Mouse (Mus musculus) liver, embryonic 11.5 days (tissue): Measurements from ENCODE around the gene Arhgap9. TPM values are rescaled to one million over a fixed set of nuclear protein-coding genes. Genes with fewer than 3 reads are reported as not detected.
A peak's percentile ranks its signal among the peaks of the same experiment; 100 is the strongest.
"Not testable (repeated sequence)": the region's sequence is repeated elsewhere in the genome, so short reads cannot be mapped to it uniquely, and the experiment has no call there.

Experiments
- ATAC-seq: fragments of 200-750 bp; cut with Nextera tagmentation; replicated peaks from 2 replicates; pipeline ENCODE4 v1.8.0; 2017; ENCODE audit warnings: moderate number of reproducible peaks, mild to moderate bottlenecking, moderate TSS enrichment, moderate library complexity; ENCODE audit not compliant: low FRiP score
- DNase-seq: peaks from one replicate; pipeline ENCODE4 v3.0.0-alpha.2; 2017; ENCODE audit warnings: low spot score
- H3K27ac ChIP-seq: fragments of 300-500 bp; sonication (generic); 2 replicates; pipeline ENCODE4 v1.5.1; 2014; ENCODE audit warnings: mild to moderate bottlenecking, low read depth, low read length, control low read depth
- H3K27me3 ChIP-seq: fragments of 300-500 bp; sonication (generic); replicated peaks from 2 replicates; pipeline ENCODE4 v1.6.1; 2014; ENCODE audit warnings: low read length, mixed read lengths; ENCODE audit not compliant: control insufficient read depth, insufficient read depth
- H3K36me3 ChIP-seq: fragments of 300-500 bp; sonication (generic); 2 replicates; pipeline ENCODE4 v1.6.1; 2014; ENCODE audit warnings: mild to moderate bottlenecking, low read length, moderate library complexity, mixed read lengths; ENCODE audit not compliant: control insufficient read depth, insufficient read depth
- H3K4me1 ChIP-seq: fragments of 300-500 bp; sonication (generic); replicated peaks from 2 replicates; pipeline ENCODE4 v1.6.1; 2014; ENCODE audit warnings: low read length, mixed read lengths; ENCODE audit not compliant: control insufficient read depth, insufficient read depth
- H3K4me2 ChIP-seq: fragments of 300-500 bp; sonication (generic); 2 replicates; pipeline ENCODE4 v1.6.1; 2014; ENCODE audit warnings: mild to moderate bottlenecking, control low read depth, moderate library complexity
- H3K4me3 ChIP-seq: fragments of 300-500 bp; sonication (generic); 2 replicates; pipeline ENCODE4 v1.5.1; 2014; ENCODE audit warnings: low read depth, low read length, control low read depth
- H3K9ac ChIP-seq: fragments of 300-500 bp; sonication (generic); 2 replicates; pipeline ENCODE4 v1.6.1; 2014; ENCODE audit warnings: low read depth, low read length, control low read depth
- H3K9me3 ChIP-seq: fragments of 300-500 bp; sonication (generic); 2 replicates; pipeline ENCODE4 v1.6.1; 2016; ENCODE audit warnings: low read length, inconsistent platforms, mixed read lengths; ENCODE audit not compliant: control insufficient read depth
- WGBS: fragments of 180-500 bp; shearing (Covaris S2); extraction: QIAGEN DNeasy Blood & Tissue Kit; methylation state at CpG from one replicate; pipeline ENCODE4 v1.1.7; 2014; 5-methylcytosine and 5-hydroxymethylcytosine counted together
- polyA plus RNA-seq: library from polyadenylated mRNA; unstranded; fragments of >200 nt; fragmentation: Nextera tagmentation; extraction: Ambion mirVana; gene quantifications from 2 replicates; pipeline ENCODE4 v1.2.1, GENCODE M21; 2014

Arhgap9 gene
- polyA plus RNA-seq, 1 experiment from 2014 or later: 22.0 TPM

DNA sequence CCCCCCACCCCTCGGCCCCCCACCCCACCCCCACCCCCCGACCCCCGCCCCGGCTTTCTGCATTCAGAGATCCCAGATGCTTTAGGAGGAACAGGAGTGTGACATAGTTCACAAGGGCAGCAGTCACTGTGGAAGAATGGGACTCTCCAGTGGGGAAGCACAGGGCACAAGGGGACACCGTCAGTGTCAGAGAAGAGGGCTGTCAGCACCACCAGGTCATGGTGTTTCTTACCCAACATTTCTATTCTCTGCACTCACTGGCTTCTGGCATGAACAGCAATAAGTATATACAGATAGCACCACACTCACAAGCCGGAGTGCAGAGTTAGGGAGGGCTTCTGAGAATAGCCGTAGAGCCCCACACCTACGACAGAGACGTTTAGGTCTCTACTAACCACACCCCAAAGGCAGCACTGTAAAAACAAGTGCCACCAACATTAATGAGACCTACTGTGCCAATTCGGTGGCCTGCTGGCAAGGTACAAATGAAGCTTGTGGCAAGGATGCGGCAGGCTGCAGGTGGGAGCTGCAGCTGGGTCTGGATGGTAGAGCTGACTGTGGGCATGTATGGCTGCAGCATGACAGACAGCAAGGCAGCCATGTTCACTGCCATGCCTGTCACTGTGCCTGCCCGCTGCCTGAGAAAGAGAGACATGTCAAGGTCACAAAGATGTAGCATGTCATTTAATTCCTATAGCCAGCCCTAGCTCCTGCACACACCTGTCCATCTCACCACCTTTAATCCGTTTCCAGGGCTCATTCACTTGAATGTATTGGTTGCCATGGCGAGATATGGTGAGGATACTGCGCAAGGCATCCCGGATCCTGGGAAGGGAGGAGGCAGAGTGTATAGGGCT lies 24.5 kb upstream of the Arhgap9 start:
- 88% methylated on average over 16 of the region's 16 CpGs for WGBS
- ATAC-seq: no peak
- H3K27ac ChIP-seq: no peak overlapping the region

DNA sequence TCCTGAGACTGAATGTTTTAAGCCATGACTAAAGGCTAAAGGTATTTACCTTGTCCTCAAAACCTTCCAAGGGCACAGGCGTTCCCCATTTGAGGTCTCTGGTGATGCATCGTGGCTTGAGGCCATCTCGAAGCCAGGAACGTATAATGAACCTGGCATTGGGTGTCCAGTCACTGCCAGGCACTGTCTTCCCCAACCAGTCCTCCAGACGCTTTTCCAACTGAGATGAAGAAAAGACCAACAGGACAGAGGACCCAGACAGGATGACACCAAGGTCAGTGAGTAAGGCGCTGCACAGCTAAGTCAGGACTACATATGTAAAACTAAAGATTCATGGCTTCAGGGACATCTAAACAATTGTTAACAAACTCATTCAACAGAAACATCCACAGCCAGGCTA lies 21.4 kb upstream of the Arhgap9 start:
- peaks cover 80% of the 10 kb centered on the region for H3K36me3 ChIP-seq
- no peaks in the 10 kb centered on the region for H3K27me3 ChIP-seq
- H3K9me3 ChIP-seq: no peaks in the 10 kb centered on the region
- ATAC-seq (no peak), DNase-seq (no peak)
- WGBS: 93% methylated on average over 6 of the region's 6 CpGs
- H3K9ac ChIP-seq: no peak overlapping the region
- H3K27ac ChIP-seq: no peak overlapping the region
- no peak overlapping the region for H3K4me3 ChIP-seq
- H3K4me2 ChIP-seq: no peak overlapping the region
- H3K4me1 ChIP-seq: no peaks in the 10 kb centered on the region

More for the DNA sequence above, 24.5 kb upstream of the Arhgap9 start:
- Histone ChIP-seq H3K36me3 (peaks cover 71% of the 10 kb centered on the region), H3K4me2 (no peak overlapping the region), H3K9ac (no peak overlapping the region), H3K4me3 (no peak overlapping the region), H3K9me3 (no peaks in the 10 kb centered on the region), H3K4me1 (peaks cover 12% of the 10 kb centered on the region), H3K27me3 (no peaks in the 10 kb centered on the region)
- DNase-seq: no peak

DNA sequence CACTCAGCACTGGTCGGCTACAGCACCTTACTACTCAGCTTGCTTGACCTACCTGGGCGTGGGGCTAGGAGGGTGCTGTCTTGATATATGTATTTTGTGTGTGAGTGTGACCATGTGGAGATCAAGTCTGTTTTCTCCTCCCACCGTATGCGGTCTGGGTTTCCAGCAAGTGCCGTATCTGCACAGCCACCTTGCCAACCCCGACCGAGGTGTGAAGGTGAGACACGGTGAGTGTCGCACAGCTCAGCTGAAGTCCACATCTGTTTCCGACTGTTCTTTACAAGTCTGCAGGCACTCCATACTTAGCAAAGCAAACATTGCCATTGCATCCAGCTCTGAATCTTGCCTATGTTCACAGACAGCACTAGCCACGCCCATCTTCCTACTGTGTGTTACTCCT lies 18.6 kb upstream of the Arhgap9 start:
- WGBS: 89% methylated on average over 11 of the region's 11 CpGs

DNA sequence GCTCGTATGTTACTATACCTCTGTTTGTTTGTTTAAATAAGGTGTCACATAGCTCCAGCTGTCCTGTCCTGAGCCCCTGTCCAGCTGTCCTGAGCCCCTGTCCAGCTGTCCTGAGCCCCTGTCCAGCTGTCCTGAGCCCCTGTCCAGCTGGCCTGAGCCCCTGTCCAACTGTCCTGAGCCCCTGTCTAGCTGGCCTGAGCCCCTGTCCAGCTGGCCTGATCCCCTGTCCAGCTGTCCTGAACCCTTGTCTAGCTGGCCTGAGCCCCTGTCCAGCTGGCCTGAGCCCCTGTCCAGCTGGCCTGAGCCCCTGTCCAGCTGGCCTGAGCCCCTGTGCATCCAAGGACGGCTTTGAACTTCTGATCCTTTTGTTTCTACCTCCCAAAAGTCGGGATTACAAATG lies 12.6 kb upstream of the Arhgap9 start:
- not testable (repeated sequence) for H3K4me2 ChIP-seq, ATAC-seq, H3K9me3 ChIP-seq, H3K27ac ChIP-seq, H3K4me3 ChIP-seq, DNase-seq, H3K27me3 ChIP-seq, H3K9ac ChIP-seq
- H3K4me1 ChIP-seq: peaks cover 14% of the 10 kb centered on the region
- peaks cover 50% of the 10 kb centered on the region for H3K36me3 ChIP-seq
- WGBS: 86% methylated on average over 3 of the region's 3 CpGs

More for the DNA sequence above, 18.6 kb upstream of the Arhgap9 start:
- H3K9me3 ChIP-seq: no peaks in the 10 kb centered on the region
- H3K27me3 ChIP-seq: no peaks in the 10 kb centered on the region
- ATAC-seq (no peak), DNase-seq (no peak)
- no peak overlapping the region for H3K4me2 ChIP-seq
- no peak overlapping the region for H3K4me3 ChIP-seq
- H3K4me1 ChIP-seq: no peaks in the 10 kb centered on the region
- no peak overlapping the region for H3K9ac ChIP-seq
- H3K36me3 ChIP-seq: peaks cover 80% of the 10 kb centered on the region
- H3K27ac ChIP-seq: no peak overlapping the region

DNA sequence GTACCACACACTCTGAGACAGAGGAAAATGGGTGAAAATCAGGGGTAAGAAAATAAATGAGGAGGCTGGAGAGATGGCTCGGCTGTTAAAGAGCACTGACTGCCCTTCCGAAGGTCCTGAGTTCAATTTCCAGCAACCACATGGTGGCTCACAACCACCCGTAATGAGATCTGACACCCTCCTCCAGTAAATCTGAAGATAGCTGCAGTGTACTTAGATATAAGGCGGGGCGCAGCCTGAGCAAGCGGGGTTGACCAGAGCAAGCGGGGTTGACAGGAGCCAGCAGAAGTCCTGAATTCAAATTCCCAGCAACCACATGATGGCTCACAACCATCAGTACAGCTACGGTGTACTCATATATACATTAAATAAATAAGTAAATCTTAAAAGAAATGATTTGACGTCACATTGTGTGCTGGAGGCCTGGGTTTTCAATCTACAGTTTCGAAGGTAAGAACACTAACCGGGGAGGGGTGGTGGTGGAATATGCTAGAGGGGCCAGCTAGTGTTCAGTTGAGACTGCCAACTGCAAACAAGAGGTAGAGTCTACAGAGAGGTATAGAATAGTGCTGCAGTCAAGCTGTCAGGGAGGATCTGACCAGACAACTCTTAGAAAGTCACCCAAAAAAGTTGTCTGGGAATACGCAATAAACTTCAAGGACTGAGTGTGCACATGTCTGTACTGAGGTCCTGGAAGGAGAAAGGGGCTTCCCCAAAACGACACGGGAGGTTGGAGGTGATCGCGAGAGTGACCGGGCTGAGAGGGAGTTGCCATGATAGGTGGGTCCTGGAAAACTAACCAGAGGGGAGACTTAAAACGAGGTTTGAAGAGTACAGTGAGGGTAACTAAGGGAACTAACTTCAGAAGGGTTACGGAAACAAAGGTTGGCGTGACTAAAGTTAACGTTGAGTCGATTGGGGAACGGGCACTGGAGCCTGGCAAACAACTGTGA lies 11.0 kb upstream of the Arhgap9 start:
- H3K36me3 ChIP-seq: peaks cover 36% of the 10 kb centered on the region
- H3K27me3 ChIP-seq: no peaks in the 10 kb centered on the region
- H3K4me2 ChIP-seq: peak overlapping the region; percentile 85
- DNase-seq (peak; percentile 74), ATAC-seq (peak; percentile 58)
- peak overlapping the region; percentile 82 for H3K27ac ChIP-seq
- H3K4me3 ChIP-seq: peak overlapping the region; percentile 80
- no peaks in the 10 kb centered on the region for H3K9me3 ChIP-seq
- peaks cover 14% of the 10 kb centered on the region for H3K4me1 ChIP-seq
- H3K9ac ChIP-seq: peak overlapping the region; percentile 90
- WGBS: 25% methylated on average over 23 of the region's 23 CpGs

DNA sequence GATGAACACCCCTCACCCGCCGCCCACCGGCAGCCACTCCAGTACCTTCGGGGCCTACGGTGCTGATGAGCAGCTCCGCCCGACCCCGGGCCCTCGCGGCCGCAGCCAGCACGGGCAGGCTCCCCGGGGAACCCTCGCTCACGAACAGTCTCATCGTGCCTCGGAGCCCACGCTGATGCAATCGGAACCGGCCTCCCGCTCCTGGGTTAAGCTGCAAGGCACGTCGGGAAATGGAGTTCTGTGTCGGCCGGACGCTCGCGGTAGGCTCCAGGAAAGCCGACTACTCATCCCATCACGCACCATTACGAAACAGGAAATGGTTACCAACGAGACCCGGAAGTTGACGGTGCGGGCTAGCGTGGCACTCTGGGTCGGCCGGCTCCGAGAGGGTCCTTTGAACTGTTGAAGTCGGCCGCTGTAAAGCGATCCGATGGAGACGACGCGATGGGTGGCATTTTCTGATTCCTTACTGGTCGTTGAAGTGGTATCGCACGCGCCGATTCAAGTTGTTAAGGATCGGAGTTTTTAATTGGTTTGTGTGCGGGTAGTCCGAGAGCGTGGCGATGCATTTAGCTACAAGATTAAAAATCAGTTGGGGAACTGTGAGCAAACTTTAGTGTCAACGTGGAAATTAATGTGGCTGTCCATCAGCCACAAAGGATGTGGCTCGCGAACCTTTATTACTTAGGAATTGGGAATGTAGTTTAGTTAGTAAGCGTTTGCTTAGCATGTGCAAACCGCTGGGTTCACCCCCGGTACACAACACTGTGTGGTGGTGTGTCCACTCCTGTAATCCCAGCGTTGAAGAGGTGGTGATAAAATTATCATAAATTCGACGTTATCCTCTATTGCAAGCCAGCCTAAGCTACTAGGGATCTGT lies 10.0 kb upstream of the Arhgap9 start, which contains the start of gene Mars:
Mars (minus strand) TSS at position 311 of the 880 bp plus-strand sequence.
- Histone ChIP-seq H3K4me1 (peaks cover 14% of the 10 kb centered on the region), H3K9ac (peak within 1 kb of the TSS; percentile 90), H3K4me2 (peak within 1 kb of the TSS; percentile 85), H3K36me3 (peaks cover 26% of the 10 kb centered on the region), H3K9me3 (no peaks in the 10 kb centered on the region), H3K4me3 (peak within 1 kb of the TSS; percentile 80), H3K27ac (peak within 1 kb of the TSS; percentile 82), H3K27me3 (no peaks in the 10 kb centered on the region)
- DNase-seq (peak; percentile 89), ATAC-seq (peak; percentile 93)
- WGBS: under 1% methylated on average over 65 of the region's 65 CpGs

DNA sequence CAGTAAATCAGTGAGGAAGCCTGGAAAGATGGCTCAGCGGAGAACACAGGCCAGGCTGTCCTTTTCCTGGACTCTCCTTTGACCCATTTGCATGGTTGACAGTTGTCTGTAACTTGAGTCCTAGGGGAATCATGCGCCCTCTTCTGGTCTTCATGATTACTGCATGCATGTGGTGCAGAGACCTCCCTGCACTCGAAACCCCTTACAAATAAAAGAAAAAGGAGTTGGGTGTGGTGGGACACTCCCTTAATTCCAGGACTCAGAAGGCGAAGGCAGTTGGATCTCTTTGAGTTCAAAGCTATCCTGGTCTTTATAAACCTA lies 9.4 kb upstream of the Arhgap9 start:
- H3K9me3 ChIP-seq: no peaks in the 10 kb centered on the region
- peak; percentile 80 for DNase-seq
- peaks cover 18% of the 10 kb centered on the region for H3K4me1 ChIP-seq
- H3K4me2 ChIP-seq: peak overlapping the region; percentile 66
- no peaks in the 10 kb centered on the region for H3K27me3 ChIP-seq
- H3K4me3 ChIP-seq: peak overlapping the region; percentile 80
- H3K36me3 ChIP-seq: peaks cover 21% of the 10 kb centered on the region
- WGBS: 4% methylated on average over 4 of the region's 4 CpGs
- ATAC-seq: peak; percentile 66
- H3K27ac ChIP-seq: peak overlapping the region; percentile 82
- peak overlapping the region; percentile 90 for H3K9ac ChIP-seq

DNA sequence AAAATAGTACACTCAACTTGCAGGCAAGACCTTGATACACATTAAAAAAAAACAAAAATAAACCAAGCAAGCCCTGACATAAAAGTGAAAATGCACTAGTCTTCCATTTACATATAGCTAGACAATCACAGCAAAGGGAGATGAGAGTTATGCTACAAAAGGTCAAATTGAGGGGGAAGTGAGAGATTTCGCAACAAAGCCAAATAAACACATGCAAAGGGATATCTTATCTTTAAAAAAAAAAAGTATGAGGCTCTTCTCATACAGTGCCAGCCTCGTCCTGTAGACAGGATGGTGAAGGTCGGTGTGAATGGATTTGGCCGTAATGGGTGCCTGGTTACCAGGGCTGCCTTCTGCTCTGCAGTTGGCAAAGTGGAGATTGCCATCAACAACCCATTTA lies 8.9 kb upstream of the Arhgap9 start:
- H3K36me3 ChIP-seq: peaks cover 15% of the 10 kb centered on the region
- H3K27ac ChIP-seq: no peak overlapping the region
- no peak for ATAC-seq
- no peaks in the 10 kb centered on the region for H3K27me3 ChIP-seq
- no peaks in the 10 kb centered on the region for H3K9me3 ChIP-seq
- peaks cover 19% of the 10 kb centered on the region for H3K4me1 ChIP-seq
- H3K4me3 ChIP-seq: no peak overlapping the region
- WGBS: 62% methylated on average over 4 of the region's 4 CpGs
- H3K9ac ChIP-seq: no peak overlapping the region
- DNase-seq: no peak
- H3K4me2 ChIP-seq: peak overlapping the region; percentile 66; the same call in 1 of the 2 replicates
